Mouse (Mus musculus) lung, embryonic 15.5 days (tissue): Measurements from ENCODE around the gene Olfr631. TPM values are rescaled to one million over a fixed set of nuclear protein-coding genes. Genes with fewer than 3 reads are reported as not detected.

ENCODE experiments used
- ATAC-seq: fragments of 200-750 bp; cut with Nextera tagmentation; 2 replicates; pipeline ENCODE4 v1.8.0; 2017; ENCODE audit warnings: moderate number of reproducible peaks, borderline replicate concordance; ENCODE audit not compliant: low FRiP score, low TSS enrichment; ENCODE audit errors: extremely low read depth
- H3K27ac ChIP-seq: fragments of 300-500 bp; sonication (generic); 2 replicates; pipeline ENCODE4 v1.5.1; 2015; ENCODE audit warnings: moderate library complexity, mild to moderate bottlenecking, inconsistent platforms
- H3K27me3 ChIP-seq: fragments of 300-500 bp; sonication (generic); 2 replicates; pipeline ENCODE4 v1.6.1; 2015; ENCODE audit warnings: inconsistent platforms
- H3K36me3 ChIP-seq: fragments of 300-500 bp; sonication (generic); 2 replicates; pipeline ENCODE4 v1.6.1; 2015; ENCODE audit warnings: inconsistent platforms
- H3K4me1 ChIP-seq: fragments of 300-500 bp; sonication (generic); 2 replicates; pipeline ENCODE4 v1.6.1; 2015; ENCODE audit warnings: inconsistent platforms
- H3K4me2 ChIP-seq: fragments of 300-500 bp; sonication (generic); 2 replicates; pipeline ENCODE4 v1.6.1; 2015; ENCODE audit warnings: inconsistent platforms, mild to moderate bottlenecking, moderate library complexity
- H3K4me3 ChIP-seq: fragments of 300-500 bp; sonication (generic); 2 replicates; pipeline ENCODE4 v1.5.1; 2015; ENCODE audit warnings: mild to moderate bottlenecking, inconsistent platforms
- H3K9ac ChIP-seq: fragments of 300-500 bp; sonication (generic); 2 replicates; pipeline ENCODE4 v1.6.1; 2015; ENCODE audit warnings: inconsistent platforms
- H3K9me3 ChIP-seq: fragments of 300-500 bp; sonication (generic); 2 replicates; pipeline ENCODE4 v1.6.1; 2016; ENCODE audit warnings: inconsistent platforms
- WGBS: fragments of 180-500 bp; shearing (Covaris S2); methylation state at CpG from one replicate; pipeline ENCODE4 v1.1.7; 2015; 5-methylcytosine and 5-hydroxymethylcytosine counted together
- polyA plus RNA-seq: library from polyadenylated mRNA; unstranded; fragments of >200 nt; fragmentation: Nextera tagmentation; extraction: Ambion mirVana; gene quantifications from 2 replicates; pipeline ENCODE4 v1.2.1, GENCODE M21; 2015

Olfr631 gene
- polyA plus RNA-seq, 1 experiment from 2014 or later, result not detected

GRCm38 (mm10) chr7:103971782-103972181, 43.2 kb downstream of the Olfr631 start:
- Histone ChIP-seq H3K27ac (no peak overlapping the region), H3K36me3 (no peaks in the 10 kb centered on the region), H3K4me2 (no peak overlapping the region), H3K9me3 (no peaks in the 10 kb centered on the region), H3K4me1 (no peaks in the 10 kb centered on the region), H3K9ac (no peak overlapping the region), H3K4me3 (no peak overlapping the region), H3K27me3 (no peaks in the 10 kb centered on the region)
- WGBS, result 55% methylated on average over 1 of the region's 1 CpGs
- ATAC-seq, result no peak

Other genes with a start within 250 kb of the Olfr631 start
- not detected in 2 replicates for gene Olfr625-ps1, start 246.1 kb upstream of the Olfr631 start, polyA plus RNA-seq
- not detected in 2 replicates for gene Olfr243, start 214.2 kb upstream of the Olfr631 start, polyA plus RNA-seq
- not detected in 2 replicates for gene Olfr628, start 198.5 kb upstream of the Olfr631 start, polyA plus RNA-seq
- gene Olfr629, start 183.9 kb upstream of the Olfr631 start, polyA plus RNA-seq, result not detected in 2 replicates
- not detected in 2 replicates for gene Olfr630, start 171.5 kb upstream of the Olfr631 start, polyA plus RNA-seq
- not detected in 2 replicates for gene Olfr69, start 157.2 kb upstream of the Olfr631 start, polyA plus RNA-seq
- not detected in 2 replicates for gene Olfr68, start 149.1 kb upstream of the Olfr631 start, polyA plus RNA-seq
- gene Olfr67, start 137.0 kb upstream of the Olfr631 start, polyA plus RNA-seq, result not detected in 2 replicates
- gene Hbb-bt, start 114.8 kb upstream of the Olfr631 start, polyA plus RNA-seq, result 4,716 and 5,311 TPM in 2 replicates
- 14,530 and 15,290 TPM in 2 replicates for gene Hbb-bs, start 100.7 kb upstream of the Olfr631 start, polyA plus RNA-seq
- gene Hbb-bh2, start 88.3 kb upstream of the Olfr631 start, polyA plus RNA-seq, result not detected in 2 replicates
- 8.2 and 12.5 TPM in 2 replicates for gene Hbb-bh1, start 85.7 kb upstream of the Olfr631 start, polyA plus RNA-seq
- 807 and 1,263 TPM in 2 replicates for gene Hbb-y, start 75.6 kb upstream of the Olfr631 start, polyA plus RNA-seq
- not detected in 2 replicates for gene Olfr66, start 42.6 kb upstream of the Olfr631 start, polyA plus RNA-seq
- not detected in 2 replicates for gene Olfr64, start 34.3 kb upstream of the Olfr631 start, polyA plus RNA-seq
- gene Olfr65, start 25.3 kb upstream of the Olfr631 start, polyA plus RNA-seq, result not detected in 2 replicates
- not detected in 2 replicates for gene Olfr632, start 5.5 kb downstream of the Olfr631 start, polyA plus RNA-seq
- gene Olfr633, start 15.6 kb downstream of the Olfr631 start, polyA plus RNA-seq, result not detected in 2 replicates
- not detected in 2 replicates for gene Olfr635, start 42.3 kb downstream of the Olfr631 start, polyA plus RNA-seq
- gene Olfr638, start 69.9 kb downstream of the Olfr631 start, polyA plus RNA-seq, result not detected in 2 replicates
- gene Olfr639, start 88.5 kb downstream of the Olfr631 start, polyA plus RNA-seq, result not detected in 2 replicates
- gene Olfr640, start 96.7 kb downstream of the Olfr631 start, polyA plus RNA-seq, result not detected in 2 replicates
- not detected in 2 replicates for gene Olfr641, start 106.6 kb downstream of the Olfr631 start, polyA plus RNA-seq
- not detected in 2 replicates for gene Olfr642, start 123.8 kb downstream of the Olfr631 start, polyA plus RNA-seq
- not detected in 2 replicates for gene 4930516K23Rik, start 132.6 kb downstream of the Olfr631 start, polyA plus RNA-seq
- not detected in 2 replicates for gene Olfr644, start 143.0 kb downstream of the Olfr631 start, polyA plus RNA-seq
- gene Olfr645, start 156.6 kb downstream of the Olfr631 start, polyA plus RNA-seq, result not detected in 2 replicates
- not detected in 2 replicates for gene Olfr646, start 176.0 kb downstream of the Olfr631 start, polyA plus RNA-seq
- not detected in 2 replicates for gene Ubqln5, start 201.0 kb downstream of the Olfr631 start, polyA plus RNA-seq
- gene Olfr643, start 208.6 kb downstream of the Olfr631 start, polyA plus RNA-seq, result not detected in 2 replicates
- gene Ubqln3, start 214.5 kb downstream of the Olfr631 start, polyA plus RNA-seq, result not detected in 2 replicates
- gene Ubqlnl, start 221.7 kb downstream of the Olfr631 start, polyA plus RNA-seq, result not detected in 2 replicates
- not detected in 2 replicates for gene Olfm5, start 236.0 kb downstream of the Olfr631 start, polyA plus RNA-seq